Mouse (Mus musculus) ES-Bruce4 (cell line): Measurements from ENCODE around the gene Cdk12. TPM values are rescaled to one million over a fixed set of nuclear protein-coding genes. Genes with fewer than 3 reads are reported as not detected.
"Not testable (repeated sequence)": the region's sequence is repeated elsewhere in the genome, so short reads cannot be mapped to it uniquely, and the experiment has no call there.

ENCODE experiments used
- H3K27ac ChIP-seq: 2 replicates; pipeline ENCODE4 v1.5.1; 2012; ENCODE audit warnings: low read length, inconsistent platforms; ENCODE audit not compliant: insufficient read depth
- H3K27me3 ChIP-seq: 2 replicates; pipeline ENCODE4 v1.6.1; 2012; ENCODE audit warnings: mild to moderate bottlenecking, low read length, inconsistent platforms; ENCODE audit not compliant: control insufficient read depth, poor library complexity, insufficient read depth, severe bottlenecking
- H3K36me3 ChIP-seq: 2 replicates; pipeline ENCODE4 v1.6.1; 2012; ENCODE audit warnings: inconsistent platforms, mild to moderate bottlenecking, low read length, moderate library complexity; ENCODE audit not compliant: control insufficient read depth, poor library complexity, insufficient read depth, severe bottlenecking
- H3K4me1 ChIP-seq: one replicate; pipeline ENCODE4 v1.8.1; 2011; ENCODE audit warnings: low read length; ENCODE audit not compliant: control insufficient read depth, insufficient read depth
- H3K4me3 ChIP-seq: 2 replicates; pipeline ENCODE4 v1.5.1; 2011; ENCODE audit warnings: low read depth, mild to moderate bottlenecking, low read length
- H3K9ac ChIP-seq: 2 replicates; pipeline ENCODE4 v1.6.1; 2012; ENCODE audit warnings: low read depth, mild to moderate bottlenecking, inconsistent platforms; ENCODE audit not compliant: poor library complexity, severe bottlenecking
- H3K9me3 ChIP-seq: replicated peaks from 2 replicates; pipeline ENCODE4 v1.6.1; 2012; ENCODE audit warnings: mild to moderate bottlenecking, low read length, inconsistent platforms; ENCODE audit not compliant: control insufficient read depth, poor library complexity, insufficient read depth, severe bottlenecking
- CTCF ChIP-seq: IDR thresholded peaks from one replicate; pipeline ENCODE4 v1.8.1; 2011; ENCODE audit warnings: low read depth, low read length
- EP300 ChIP-seq: IDR thresholded peaks from 2 replicates; pipeline ENCODE4 v1.6.1; 2011; ENCODE audit warnings: low read depth, low read length; ENCODE audit not compliant: insufficient read depth
- POLR2A ChIP-seq: IDR thresholded peaks from one replicate; pipeline ENCODE4 v1.8.1; 2011; ENCODE audit warnings: low read length; ENCODE audit not compliant: insufficient read depth
- polyA plus RNA-seq: library from polyadenylated mRNA; stranded (reverse); fragments of >200 nt; gene quantifications from 2 replicates; pipeline ENCODE4 v1.2.4, GENCODE M21; 2011; ENCODE audit warnings: low read depth; ENCODE audit not compliant: missing spikeins, insufficient read depth, insufficient read length

Cdk12 gene
- polyA plus RNA-seq, 1 experiment, result 52.5 TPM

GRCm38 (mm10) chr11:98213311-98213710 lies 10.5 kb downstream of the Cdk12 start:
- Histone ChIP-seq H3K4me1 (no peaks in the 10 kb centered on the region), H3K27ac (no peak overlapping the region)

GRCm38 (mm10) chr11:98226349-98226748 lies 23.5 kb downstream of the Cdk12 start:
- TF ChIP-seq POLR2A (no peak), EP300 (no peak), CTCF (no peak)
- Histone ChIP-seq H3K27me3 (no peaks in the 10 kb centered on the region), H3K9ac (no peak overlapping the region), H3K9me3 (no peaks in the 10 kb centered on the region), H3K4me1 (no peaks in the 10 kb centered on the region), H3K4me3 (no peak overlapping the region), H3K36me3 (peaks cover 71% of the 10 kb centered on the region), H3K27ac (no peak overlapping the region)

More at GRCm38 (mm10) chr11:98213311-98213710, 10.5 kb downstream of the Cdk12 start:
- Histone ChIP-seq H3K36me3 (peaks cover 78% of the 10 kb centered on the region), H3K27me3 (no peaks in the 10 kb centered on the region), H3K4me3 (no peak overlapping the region), H3K9ac (no peak overlapping the region), H3K9me3 (no peaks in the 10 kb centered on the region)
- TF ChIP-seq POLR2A (no peak), EP300 (no peak), CTCF (no peak)

- H3K9me3 ChIP-seq, result no peaks in the 10 kb centered on the region
- H3K4me1 ChIP-seq, result no peaks in the 10 kb centered on the region
- H3K9ac ChIP-seq, result no peak overlapping the region
- no peaks in the 10 kb centered on the region for H3K27me3 ChIP-seq
- no peak overlapping the region for H3K4me3 ChIP-seq
- peaks cover 63% of the 10 kb centered on the region for H3K36me3 ChIP-seq
- TF ChIP-seq POLR2A (no peak), CTCF (peak; percentile 6)
- no peak overlapping the region for H3K27ac ChIP-seq
These were observed 35.6 kb downstream of the Cdk12 start for GRCm38 (mm10) chr11:98238416-98238815.

GRCm38 (mm10) chr11:98238995-98239394 lies 36.1 kb downstream of the Cdk12 start:
- H3K27ac ChIP-seq, result peak overlapping the region; percentile 19; the same call in 1 of the 2 replicates
- H3K9me3 ChIP-seq, result no peaks in the 10 kb centered on the region
- H3K27me3 ChIP-seq, result no peaks in the 10 kb centered on the region
- H3K36me3 ChIP-seq, result peaks cover 64% of the 10 kb centered on the region
- H3K9ac ChIP-seq, result no peak overlapping the region
- no peaks in the 10 kb centered on the region for H3K4me1 ChIP-seq
- TF ChIP-seq POLR2A (no peak), EP300 (no peak), CTCF (no peak)
- no peak overlapping the region for H3K4me3 ChIP-seq

- H3K4me3 ChIP-seq, H3K9ac ChIP-seq, H3K27me3 ChIP-seq, H3K4me1 ChIP-seq, H3K9me3 ChIP-seq, H3K27ac ChIP-seq: not testable (repeated sequence)
- H3K36me3 ChIP-seq, result peaks cover 72% of the 10 kb centered on the region
These were observed 40.1 kb downstream of the Cdk12 start for GRCm38 (mm10) chr11:98242910-98243309.

- no peaks in the 10 kb centered on the region for H3K4me1 ChIP-seq
- H3K4me3 ChIP-seq, result no peak overlapping the region
- H3K27ac ChIP-seq, result no peak overlapping the region
- TF ChIP-seq CTCF (no peak), EP300 (no peak), POLR2A (no peak)
- no peak overlapping the region for H3K9ac ChIP-seq
- no peaks in the 10 kb centered on the region for H3K27me3 ChIP-seq
- peaks cover 72% of the 10 kb centered on the region for H3K36me3 ChIP-seq
- no peaks in the 10 kb centered on the region for H3K9me3 ChIP-seq
These were observed 41.6 kb downstream of the Cdk12 start for GRCm38 (mm10) chr11:98244415-98244814.

GRCm38 (mm10) chr11:98247325-98247724 lies 44.5 kb downstream of the Cdk12 start:
- no peaks in the 10 kb centered on the region for H3K4me1 ChIP-seq
- no peak overlapping the region for H3K27ac ChIP-seq
- H3K9ac ChIP-seq, result no peak overlapping the region
- TF ChIP-seq EP300 (no peak), CTCF (no peak), POLR2A (no peak)
- no peaks in the 10 kb centered on the region for H3K9me3 ChIP-seq
- H3K36me3 ChIP-seq, result peaks cover 61% of the 10 kb centered on the region
- no peak overlapping the region for H3K4me3 ChIP-seq
- H3K27me3 ChIP-seq, result no peaks in the 10 kb centered on the region
